Comparison of ENCODE assay signal across 24 mouse cellular contexts in the genomic region with DNA sequence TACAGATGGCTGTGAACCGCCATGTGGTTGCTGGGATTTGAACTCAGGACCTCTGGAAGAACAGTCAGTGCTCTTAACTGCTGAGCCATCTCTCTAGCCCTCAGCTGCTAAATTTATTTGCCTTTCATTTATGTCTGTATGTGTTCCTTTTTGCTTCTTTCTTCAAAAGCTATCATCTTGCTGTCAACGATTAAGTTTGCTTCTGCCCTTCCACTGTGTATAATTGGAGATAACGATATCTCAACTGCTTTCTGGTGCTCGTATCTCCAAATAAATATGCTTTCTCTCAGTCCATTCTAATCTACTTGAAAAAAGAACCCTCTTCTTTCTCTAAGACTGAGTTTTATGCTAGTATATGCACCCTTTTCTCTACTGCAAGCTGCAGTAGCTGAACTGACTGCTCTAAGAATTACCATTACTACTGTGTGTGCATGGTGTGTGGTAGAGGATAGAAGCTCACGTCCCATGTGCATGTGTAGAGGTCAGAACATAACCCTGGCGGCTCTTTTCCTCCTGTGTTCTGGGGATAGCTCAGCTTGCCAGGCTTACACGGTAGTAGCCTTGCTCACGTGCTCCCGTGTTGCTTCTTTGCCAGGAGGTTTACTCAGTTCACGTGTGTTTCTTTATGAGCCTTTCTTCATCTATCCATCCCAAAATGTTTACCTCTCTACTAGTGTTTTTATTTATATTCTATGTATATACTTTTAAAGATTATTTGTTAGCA. TPM values are rescaled to one million over a fixed set of nuclear protein-coding genes. Genes with fewer than 3 reads are reported as not detected.
DNase-seq lines count a peak whose midpoint lies in the region; ATAC-seq and TF ChIP-seq lines count a peak whose summit lies in the region.
"Had no signal": no experiment of that assay in that cellular context is flagged by ENCODE, and none has a peak within 500 bp of the region (broad histone marks: within the 10 kb centered on the region; RNA-seq: fewer than 3 reads in every experiment).

No protein-coding gene starts in this region.

- H3K27ac ChIP-seq in MEL (ENCODE audit: control insufficient read depth, low read depth, low read length): peak overlapping the region; percentile 85
- no peak overlapping the region for H3K27ac ChIP-seq in liver, adult 2 months (replicated peaks; ENCODE audit: insufficient read depth, low read depth, low read length)
- peak overlapping the region; percentile 83 for H3K27ac ChIP-seq in liver, embryonic 16.5 days (ENCODE audit: low read length)
- no peak overlapping the region for H3K27ac ChIP-seq in kidney, embryonic 16.5 days (ENCODE audit: low read length)
- H3K27ac ChIP-seq: forebrain, embryonic 10.5 days; hindbrain, embryonic 12.5 days had no signal

- peak overlapping the region; percentile 14 to 40 for H3K4me3 ChIP-seq in MEL (ENCODE audit: control insufficient read depth in 1 of 2, insufficient read depth in 1 of 2, low read depth in 2 of 2, low read length in 2 of 2)
- H3K4me3 ChIP-seq in liver, adult 2 months (ENCODE audit: insufficient read depth, low read depth, low read length): no peak overlapping the region
- H3K4me3 ChIP-seq in liver, embryonic 16.5 days (ENCODE audit: low read depth, low read length): no peak overlapping the region
- no peak overlapping the region for H3K4me3 ChIP-seq in kidney, embryonic 16.5 days (ENCODE audit: low read length)
- H3K4me3 ChIP-seq: forebrain, embryonic 10.5 days; hindbrain, embryonic 12.5 days; megakaryocyte, embryonic 14.5 days had no signal

- H3K9me3 ChIP-seq in MEL (replicated peaks; ENCODE audit: insufficient read depth, low read length): no peaks in the 10 kb centered on the region
- no peaks in the 10 kb centered on the region for H3K9me3 ChIP-seq in liver, embryonic 16.5 days (replicated peaks; ENCODE audit: control insufficient read depth, low read length)
- H3K9me3 ChIP-seq in kidney, embryonic 16.5 days (ENCODE audit: low read length): no peaks in the 10 kb centered on the region
- H3K9me3 ChIP-seq: forebrain, embryonic 10.5 days; hindbrain, embryonic 12.5 days; megakaryocyte, embryonic 14.5 days had no signal

- peak; percentile 98 to 99 for TF ChIP-seq EP300 in MEL (IDR thresholded peaks at IDR 0.05; ENCODE audit: low read depth in 1 of 2, low read length in 2 of 2)

- TF ChIP-seq POLR2A in MEL (IDR thresholded peaks at IDR 0.05; ENCODE audit: control insufficient read depth in 1 of 2, insufficient read depth in 1 of 2, low read depth in 1 of 2, low read length in 2 of 2, poor library complexity in 1 of 2): peak in 1 of 2 experiments; percentile 39; a peak in 1 of 4 replicates
- TF ChIP-seq POLR2A in liver, adult 2 months (IDR thresholded peaks at IDR 0.05; ENCODE audit: extremely low read depth, insufficient read depth, low read length): no peak

- WGBS in liver, adult 2 months: 79% methylated on average over 10 of the region's 10 CpGs
- WGBS in liver, embryonic 16.5 days (ENCODE audit: insufficient replicate concordance): 31% methylated on average over 10 of the region's 10 CpGs
- WGBS in kidney, embryonic 16.5 days: 89% methylated on average over 10 of the region's 10 CpGs

- no peak for TF ChIP-seq CTCF in MEL (IDR thresholded peaks at IDR 0.05 in 2 of 3, conservative IDR thresholded peaks at IDR 0.05 in 1 of 3; ENCODE audit: control insufficient read depth in 1 of 3, insufficient read depth in 1 of 3, low read depth in 2 of 3, low read length in 3 of 3, poor library complexity in 1 of 3, severe bottlenecking in 1 of 3)
- no peak for TF ChIP-seq CTCF in liver, adult 2 months (IDR thresholded peaks at IDR 0.05; ENCODE audit: low read depth, low read length)

- TF ChIP-seq RAD21 in MEL (IDR thresholded peaks at IDR 0.05; ENCODE audit: low read depth, low read length): no peak

- H3K36me3 ChIP-seq in MEL (ENCODE audit: control insufficient read depth in 1 of 2, insufficient read depth in 2 of 2, low read length in 2 of 2): peaks cover 3 to 46% of the 10 kb centered on the region in 2 experiments; a peak in 3 of 4 replicates
- H3K36me3 ChIP-seq in liver, adult 2 months (ENCODE audit: control insufficient read depth, insufficient read depth, low read length): no peaks in the 10 kb centered on the region
- H3K36me3 ChIP-seq in liver, embryonic 16.5 days (ENCODE audit: control insufficient read depth, insufficient read depth): peaks cover 3% of the 10 kb centered on the region; the same call in 1 of the 2 replicates
- no peaks in the 10 kb centered on the region for H3K36me3 ChIP-seq in kidney, embryonic 16.5 days (ENCODE audit: insufficient read depth, low read length)

- intact Hi-C loops in left cerebral cortex, postnatal 36 days (cut with DNase I): no loop called here

- peak; percentile 85 for ATAC-seq in liver, embryonic 16.5 days (ENCODE audit: low read depth)
- no peak for ATAC-seq in kidney, embryonic 16.5 days (ENCODE audit: low FRiP score, low TSS enrichment)
- ATAC-seq: forebrain, embryonic 16.5 days; inflammation-experienced regulatory T-cells, adult 6 months had no signal

- peaks cover 3 to 44% of the 10 kb centered on the region in 2 experiments; a peak in 3 of 4 replicates for H3K4me1 ChIP-seq in MEL (ENCODE audit: control insufficient read depth in 1 of 2, insufficient read depth in 2 of 2, low read length in 2 of 2)
- H3K4me1 ChIP-seq in liver, adult 2 months (ENCODE audit: control insufficient read depth, insufficient read depth, low read length): no peaks in the 10 kb centered on the region; the same call in 1 of the 2 replicates
- peaks cover 5% of the 10 kb centered on the region for H3K4me1 ChIP-seq in liver, embryonic 16.5 days (ENCODE audit: control insufficient read depth, low read depth, low read length)
- no peaks in the 10 kb centered on the region for H3K4me1 ChIP-seq in kidney, embryonic 16.5 days (ENCODE audit: insufficient read depth, low read length)
- H3K4me1 ChIP-seq: forebrain, embryonic 10.5 days; hindbrain, embryonic 12.5 days had no signal

- peak overlapping the region; percentile 45 for H3K9ac ChIP-seq in MEL (ENCODE audit: control insufficient read depth, low read depth, low read length, poor library complexity, severe bottlenecking)
- no peak overlapping the region for H3K9ac ChIP-seq in liver, adult 2 months (ENCODE audit: low read depth, low read length)
- H3K9ac ChIP-seq in liver, embryonic 16.5 days (ENCODE audit: low read depth, low read length): peak overlapping the region; percentile 46; the same call in 1 of the 2 replicates
- H3K9ac ChIP-seq in kidney, embryonic 16.5 days (replicated peaks; ENCODE audit: low read length): no peak overlapping the region
- H3K9ac ChIP-seq: hindbrain, embryonic 12.5 days had no signal

- peaks cover 19% of the 10 kb centered on the region for H3K79me2 ChIP-seq in MEL (ENCODE audit: control insufficient read depth, insufficient read depth, low read length, poor library complexity)
- peaks cover 14% of the 10 kb centered on the region; the same call in 1 of the 2 replicates for H3K79me2 ChIP-seq in liver, adult 2 months (ENCODE audit: control insufficient read depth, insufficient read depth, low read length)

- DNase-seq in MEL (ENCODE audit: low read depth, low spot score): peak; percentile 91
- DNase-seq in c-Kit-positive CD71-positive TER-119-positive erythroid progenitor cells, embryonic 14.5 days (ENCODE audit: low spot score): peak; percentile 61
- peak; percentile 18 for DNase-seq in liver, adult 2 months (ENCODE audit: extremely low read depth, low read depth, low spot score)
- no peak for DNase-seq in left cerebral cortex, postnatal 36 days (ENCODE audit: low spot score in 2 of 2)
- no peak for DNase-seq in gastrocnemius, adult 8-10 months (ENCODE audit: low spot score in 2 of 2)
- no peak for DNase-seq in spleen, postnatal 10 days (ENCODE audit: low spot score in 2 of 2)
- DNase-seq: adrenal gland, postnatal 36 days; cerebellum, adult 8-10 months; cerebellum, postnatal 36 days; kidney, adult 2 months; kidney, postnatal 10 days; lung, adult 2 months; lung, postnatal 14 days; midbrain, embryonic 14.5 days; right cerebral cortex, postnatal 14 days; spleen, adult 18-20 months; thymus, postnatal 25 days had no signal

- no peaks in the 10 kb centered on the region for H3K27me3 ChIP-seq in MEL (ENCODE audit: control insufficient read depth in 1 of 2, insufficient read depth in 2 of 2, low read length in 2 of 2)
- no peaks in the 10 kb centered on the region for H3K27me3 ChIP-seq in liver, adult 2 months (ENCODE audit: control insufficient read depth, insufficient read depth, low read length)
- H3K27me3 ChIP-seq in liver, embryonic 16.5 days (ENCODE audit: control insufficient read depth, insufficient read depth, low read depth, low read length): no peaks in the 10 kb centered on the region
- no peaks in the 10 kb centered on the region for H3K27me3 ChIP-seq in kidney, embryonic 16.5 days (ENCODE audit: insufficient read depth, low read length)
- H3K27me3 ChIP-seq: hindbrain, embryonic 12.5 days; megakaryocyte, embryonic 14.5 days had no signal

- H3K4me2 ChIP-seq in liver, embryonic 16.5 days (ENCODE audit: low read depth, low read length): peak overlapping the region; percentile 39
- no peak overlapping the region for H3K4me2 ChIP-seq in kidney, embryonic 16.5 days (replicated peaks; ENCODE audit: low read depth, low read length)
- H3K4me2 ChIP-seq: hindbrain, embryonic 12.5 days had no signal

TF ChIP-seq in MEL, 35 proteins besides CTCF, POLR2A, EP300 and RAD21 (continues in another document):
- no peak for TF ChIP-seq GABPA (IDR thresholded peaks at IDR 0.05; ENCODE audit: low read depth, low read length)

RNA-seq across cellular contexts. Expression of a gene that starts 20.6 kb away (rescaled TPM):
- 71.3 and 81.9 TPM in 2 replicates for total RNA-seq in MEL (2012; rRNA removed)
- polyA plus RNA-seq in MEL (2012; ENCODE audit: insufficient read depth in 1 of 2, insufficient read length in 2 of 2, low read depth in 1 of 2, low replicate concordance in 2 of 2, missing spikeins in 1 of 2): 10 to 100 TPM in 1 of 2 experiments, not detected in 1; 75.9 TPM
- 18.7 and 19.7 TPM in 2 replicates for total RNA-seq in liver, adult 2 months (2014; rRNA removed)
- 3.0 and 3.8 TPM in 2 replicates for polyA plus RNA-seq in liver, adult 2 months (2012; rRNA removed)
- 33.8 and 40.1 TPM in 2 replicates for polyA plus RNA-seq in liver, embryonic 16.5 days (2015; fragmentation: Nextera tagmentation; extraction: Ambion mirVana)
- total RNA-seq in left cerebral cortex, postnatal 36 days (2021): 10 to 100 TPM; 53.4 to 54.9 TPM
- 10 to 100 TPM; 36.2 to 43.1 (median 38.0) TPM for total RNA-seq in gastrocnemius, adult 8-10 months (2022)
- polyA plus RNA-seq in kidney, embryonic 16.5 days (2015; fragmentation: Nextera tagmentation; extraction: Ambion mirVana): 64.5 and 76.3 TPM in 2 replicates

RNA-seq across cellular contexts. Expression of a gene that starts 21.0 kb away (rescaled TPM):
- 33.4 and 37.0 TPM in 2 replicates for total RNA-seq in MEL (2012; rRNA removed)
- 10 to 100 TPM in 1 of 2 experiments, not detected in 1; 55.6 TPM for polyA plus RNA-seq in MEL (2012; ENCODE audit: insufficient read depth in 1 of 2, insufficient read length in 2 of 2, low read depth in 1 of 2, low replicate concordance in 2 of 2, missing spikeins in 1 of 2)
- total RNA-seq in liver, adult 2 months (2014; rRNA removed): 21.8 and 24.1 TPM in 2 replicates
- 8.5 and 9.7 TPM in 2 replicates for polyA plus RNA-seq in liver, adult 2 months (2012; rRNA removed)
- 16.6 TPM in 2 replicates for polyA plus RNA-seq in liver, embryonic 16.5 days (2015; fragmentation: Nextera tagmentation; extraction: Ambion mirVana)
- total RNA-seq in left cerebral cortex, postnatal 36 days (2021): 10 to 100 TPM; 48.4 to 53.3 TPM
- 10 to 100 TPM; 21.7 to 31.6 (median 23.4) TPM for total RNA-seq in gastrocnemius, adult 8-10 months (2022)
- polyA plus RNA-seq in kidney, embryonic 16.5 days (2015; fragmentation: Nextera tagmentation; extraction: Ambion mirVana): 43.1 and 48.9 TPM in 2 replicates

Comparison
In these comparisons a context has a peak if more than half of its experiments do, and no peak if none do; other contexts are left out.
1. H3K27ac ChIP-seq: peak in MEL (single experiment) and liver, embryonic 16.5 days (single experiment); none in liver, adult 2 months (single experiment) and kidney, embryonic 16.5 days (single experiment).
2. H3K9ac ChIP-seq: peak in MEL (single experiment) and liver, embryonic 16.5 days (single experiment); none in liver, adult 2 months (single experiment) and kidney, embryonic 16.5 days (single experiment).
3. DNase-seq: peak in MEL (single experiment), c-Kit-positive CD71-positive TER-119-positive erythroid progenitor cells, embryonic 14.5 days (single experiment) and liver, adult 2 months (single experiment); none in left cerebral cortex, postnatal 36 days (0 of 2), gastrocnemius, adult 8-10 months (0 of 2) and spleen, postnatal 10 days (0 of 2).
4. H3K4me3 ChIP-seq: peak in MEL (2 of 2); none in liver, adult 2 months (single experiment), liver, embryonic 16.5 days (single experiment) and kidney, embryonic 16.5 days (single experiment).